Mouse (Mus musculus) liver, embryonic 14.5 days (tissue): ENCODE measurements around the gene Lsr.

Source experiments
- CTCF ChIP-seq: IDR thresholded peaks from 2 replicates; pipeline ENCODE4 v1.5.1; 2016; ENCODE audit warnings: antibody characterized with exemption, low read depth, control low read depth
- EP300 ChIP-seq: IDR thresholded peaks from 2 replicates; pipeline ENCODE4 v1.6.1; 2016; ENCODE audit warnings: antibody characterized with exemption, low read depth

DNA sequence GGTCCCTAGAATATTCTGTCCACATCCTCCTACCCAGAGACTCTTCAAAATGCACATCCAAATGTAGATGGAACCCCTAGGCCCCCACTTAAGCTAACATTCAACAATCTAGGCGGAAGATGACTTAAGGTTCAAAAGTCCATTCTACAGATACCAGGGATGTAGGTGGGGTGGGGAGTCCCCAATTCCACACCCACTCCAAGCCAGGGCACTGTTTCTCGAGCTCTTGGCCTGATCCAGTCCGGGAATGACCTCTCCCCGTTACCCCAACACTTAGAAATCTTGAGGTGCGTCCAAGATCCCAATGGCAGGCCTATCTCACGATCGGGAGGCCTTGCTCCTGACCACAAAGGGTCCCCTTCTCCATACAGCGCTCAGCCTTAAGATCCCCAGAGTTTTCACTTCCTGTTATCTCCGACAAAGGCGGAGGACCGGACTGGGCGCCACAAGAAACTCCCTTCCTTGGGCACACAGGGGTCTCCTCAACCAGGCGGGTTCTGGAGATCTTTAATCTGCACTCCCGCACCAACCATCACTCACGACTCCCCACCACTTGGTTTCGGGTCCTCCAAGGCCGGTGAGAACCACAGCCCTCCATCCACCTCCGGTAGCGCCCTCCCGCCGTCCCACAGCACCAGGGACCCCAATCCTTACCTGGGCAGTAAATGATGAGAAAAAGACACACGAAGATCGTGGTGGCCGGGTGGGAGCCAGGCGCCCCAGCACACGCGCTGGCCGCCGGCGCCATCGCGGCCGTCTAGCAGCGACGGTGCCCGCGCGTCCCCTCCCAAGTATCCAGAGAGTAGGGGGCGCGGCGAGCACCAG is 626 bp downstream of the Lsr start:
- TF ChIP-seq CTCF (no peak), EP300 (no peak)
